In genomic region chr9:87027423-87028084, GRCm38 (mm10) we compare ENCODE assay signal across 8 mouse cellular contexts. TPM values are rescaled to one million over a fixed set of nuclear protein-coding genes. Genes with fewer than 3 reads are reported as not detected.
A peak's percentile ranks its signal among the peaks of the same experiment; 100 is the strongest.
DNase-seq lines count a peak whose midpoint lies in the region; ATAC-seq lines count a peak whose summit lies in the region.

No protein-coding gene starts in this region.

- peaks cover 11% of the 10 kb centered on the region for H3K4me1 ChIP-seq in hindbrain, embryonic 16.5 days (ENCODE audit: control insufficient read depth, insufficient read depth, low read depth, low read length)

- H3K9ac ChIP-seq in hindbrain, embryonic 16.5 days (ENCODE audit: low read depth, low read length), result no peak overlapping the region

- no peak for DNase-seq in cerebellum, adult 9-11 months
- peak; percentile 38 for DNase-seq in adrenal gland, postnatal 25 days
- DNase-seq in fibroblast of lung, adult 2 months (ENCODE audit: low read depth), result peak; percentile 20
- DNase-seq in left cerebral cortex, adult 11 months (ENCODE audit: low spot score), result peak; percentile 47
- DNase-seq in right cerebral cortex, postnatal 25 days, result peak; percentile 64

- no peaks in the 10 kb centered on the region for H3K36me3 ChIP-seq in hindbrain, embryonic 16.5 days (ENCODE audit: control insufficient read depth, insufficient read depth, low read length)

- H3K4me3 ChIP-seq in hindbrain, embryonic 16.5 days (ENCODE audit: low read length), result no peak overlapping the region

- no peaks in the 10 kb centered on the region for H3K9me3 ChIP-seq in hindbrain, embryonic 16.5 days (ENCODE audit: control insufficient read depth, low read length)

- H3K27me3 ChIP-seq in hindbrain, embryonic 16.5 days (replicated peaks; ENCODE audit: control insufficient read depth, insufficient read depth, low read length), result no peaks in the 10 kb centered on the region

- H3K4me2 ChIP-seq in hindbrain, embryonic 16.5 days (ENCODE audit: low read length), result no peak overlapping the region

- ATAC-seq in cerebellum, adult (ENCODE audit: insufficient number of reproducible peaks, low FRiP score, low TSS enrichment), result peak; percentile 64; the same call in 1 of the 2 replicates
- peak; percentile 80 for ATAC-seq in hindbrain, embryonic 16.5 days
- peak; percentile 73 for ATAC-seq in megakaryocyte progenitor cell, adult 5-6 weeks (replicated peaks; ENCODE audit: poor library complexity)

- H3K27ac ChIP-seq in hindbrain, embryonic 16.5 days (ENCODE audit: low read depth, low read length), result no peak overlapping the region

- WGBS in hindbrain, embryonic 16.5 days, result 52% methylated on average over 8 of the region's 8 CpGs

RNA-seq across cellular contexts. Expression of gene Cyb5r4, which starts 5.7 kb away (rescaled TPM):
- total RNA-seq in adrenal gland, postnatal 25 days (2021), result 44.0 and 53.1 TPM in 2 replicates
- 55.2 and 56.6 TPM in 2 replicates for polyA plus RNA-seq in hindbrain, embryonic 16.5 days (2015; fragmentation: Nextera tagmentation; extraction: Ambion mirVana)
- total RNA-seq in megakaryocyte progenitor cell, adult 5-6 weeks (2015), result 126 and 136 TPM in 2 replicates
- total RNA-seq in megakaryocyte progenitor cell, adult 5-6 weeks (2017), result 101 and 124 TPM in 2 replicates

RNA-seq across cellular contexts. Expression of gene Ripply2, which starts 12.2 kb away (rescaled TPM):
- total RNA-seq in adrenal gland, postnatal 25 days (2021), result 1.4 TPM in 1 of 2 replicates, not detected in the other
- polyA plus RNA-seq in hindbrain, embryonic 16.5 days (2015; fragmentation: Nextera tagmentation; extraction: Ambion mirVana), result 7.8 and 9.5 TPM in 2 replicates
- not detected in 2 replicates for total RNA-seq in megakaryocyte progenitor cell, adult 5-6 weeks (2015)
- not detected in 2 replicates for total RNA-seq in megakaryocyte progenitor cell, adult 5-6 weeks (2017)
